Mouse (Mus musculus) forebrain, embryonic 12.5 days (tissue): Measurements from ENCODE around the gene Zfp661. TPM values are rescaled to one million over a fixed set of nuclear protein-coding genes. Genes with fewer than 3 reads are reported as not detected.

Experiments used
- ATAC-seq: fragments of 200-750 bp; cut with Nextera tagmentation; 2 replicates; pipeline ENCODE4 v1.8.0; 2017; ENCODE audit warnings: moderate TSS enrichment; ENCODE audit not compliant: low FRiP score
- H3K27ac ChIP-seq: fragments of 300-500 bp; sonication (generic); 2 replicates; pipeline ENCODE4 v1.5.1; 2016; ENCODE audit warnings: mild to moderate bottlenecking
- H3K27me3 ChIP-seq: fragments of 300-500 bp; sonication (generic); 2 replicates; pipeline ENCODE4 v1.6.1; 2016; ENCODE audit warnings: mild to moderate bottlenecking
- H3K36me3 ChIP-seq: fragments of 300-500 bp; sonication (generic); replicated peaks from 2 replicates; pipeline ENCODE4 v1.6.1; 2016; ENCODE audit warnings: mild to moderate bottlenecking
- H3K4me1 ChIP-seq: fragments of 300-500 bp; sonication (generic); 2 replicates; pipeline ENCODE4 v1.6.1; 2016
- H3K4me2 ChIP-seq: fragments of 300-500 bp; sonication (generic); 2 replicates; pipeline ENCODE4 v1.6.1; 2016; ENCODE audit warnings: mild to moderate bottlenecking, moderate library complexity
- H3K4me3 ChIP-seq: fragments of 300-500 bp; sonication (generic); replicated peaks from 2 replicates; pipeline ENCODE4 v1.5.1; 2016; ENCODE audit warnings: mild to moderate bottlenecking
- H3K9ac ChIP-seq: fragments of 300-500 bp; sonication (generic); 2 replicates; pipeline ENCODE4 v1.6.1; 2016; ENCODE audit warnings: mild to moderate bottlenecking
- H3K9me3 ChIP-seq: fragments of 300-500 bp; sonication (generic); 2 replicates; pipeline ENCODE4 v1.6.1; 2016
- WGBS: fragments of 180-500 bp; shearing (Covaris S2); methylation state at CpG from one replicate; pipeline ENCODE4 v1.1.7; 2016; 5-methylcytosine and 5-hydroxymethylcytosine counted together
- polyA plus RNA-seq: library from polyadenylated mRNA; unstranded; fragments of >200 nt; fragmentation: Nextera tagmentation; extraction: Ambion mirVana; gene quantifications from 2 replicates; pipeline ENCODE4 v1.2.1, GENCODE M21; 2016

Gene Zfp661
- polyA plus RNA-seq = 8.0 and 8.4 TPM in 2 replicates

DNA sequence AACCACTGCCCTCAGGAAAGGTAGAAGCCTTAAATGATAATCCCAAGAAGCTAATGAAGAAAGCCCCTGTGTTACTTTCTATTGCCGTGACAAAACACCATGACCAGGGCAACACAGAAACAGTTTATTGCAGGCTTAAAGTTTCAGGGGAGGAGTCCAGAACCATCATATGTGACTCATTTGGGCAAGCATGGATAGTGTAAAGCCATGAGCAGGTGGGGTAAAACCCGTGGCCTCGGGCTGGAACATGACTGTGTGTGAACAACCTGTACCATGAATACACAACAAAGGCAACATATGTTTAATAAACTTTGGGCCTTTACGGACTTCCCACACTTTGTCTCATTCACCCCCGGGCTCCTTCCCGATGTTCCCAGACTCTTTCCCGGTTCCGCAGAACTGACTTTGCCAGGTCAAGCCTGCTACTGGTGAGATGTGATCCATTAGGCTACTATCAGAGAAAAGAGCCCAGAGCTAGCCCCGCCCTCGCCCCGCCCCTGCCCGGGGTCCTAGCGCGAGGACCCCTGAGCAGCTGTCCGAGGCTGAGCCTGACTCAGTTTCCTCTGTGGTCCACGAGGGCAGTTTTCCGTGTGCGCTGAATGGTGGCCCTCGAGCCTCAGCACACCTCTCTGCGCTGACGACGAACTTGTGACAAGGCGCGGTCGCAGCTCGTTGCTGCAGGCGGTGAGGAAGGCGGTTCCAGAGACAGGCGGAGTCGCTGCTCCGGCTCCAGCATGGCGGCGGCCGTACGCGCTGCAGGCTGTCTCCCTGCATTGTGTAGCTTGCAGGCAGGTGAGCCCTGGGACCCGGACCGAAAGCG, at the start of gene Zfp661, which contains the start of gene Mrps5:
Gene Zfp661, minus strand, starts transcription at position 401 of the 820 bp plus-strand sequence.
Gene Mrps5, plus strand, starts transcription at position 529 of the 820 bp plus-strand sequence.
- Histone ChIP-seq H3K9me3 (no peaks in the 10 kb centered on the region), H3K36me3 (peaks cover 7% of the 10 kb centered on the region), H3K27me3 (no peaks in the 10 kb centered on the region), H3K4me1 (peaks cover 26% of the 10 kb centered on the region), H3K4me2 (peak within 1 kb of the TSS; percentile 84), H3K4me3 (peak within 1 kb of the TSS; percentile 86), H3K27ac (peak within 1 kb of the TSS; percentile 87), H3K9ac (peak within 1 kb of the TSS; percentile 75)
- ATAC-seq = peak; percentile 86
- WGBS = 4% methylated on average over 39 of the region's 39 CpGs

GRCm38 (mm10) chr2:127635581-127635980, 48.7 kb upstream of the Zfp661 start:
- Histone ChIP-seq H3K9me3 (no peaks in the 10 kb centered on the region), H3K4me2 (no peak overlapping the region), H3K27me3 (no peaks in the 10 kb centered on the region), H3K4me1 (no peaks in the 10 kb centered on the region), H3K36me3 (no peaks in the 10 kb centered on the region), H3K4me3 (no peak overlapping the region), H3K9ac (no peak overlapping the region), H3K27ac (no peak overlapping the region)
- 76% methylated on average over 6 of the region's 6 CpGs for WGBS
- ATAC-seq = no peak

- no peak for ATAC-seq
Measured at GRCm38 (mm10) chr2:127632601-127633000, 45.7 kb upstream of the Zfp661 start.

GRCm38 (mm10) chr2:127627990-127628570, 41.2 kb upstream of the Zfp661 start:
- Histone ChIP-seq H3K4me1 (no peaks in the 10 kb centered on the region), H3K27ac (no peak overlapping the region), H3K27me3 (no peaks in the 10 kb centered on the region), H3K9me3 (no peaks in the 10 kb centered on the region), H3K4me3 (no peak overlapping the region), H3K9ac (no peak overlapping the region), H3K36me3 (no peaks in the 10 kb centered on the region), H3K4me2 (no peak overlapping the region)
- no peak for ATAC-seq
- WGBS = 83% methylated on average over 6 of the region's 6 CpGs

More at GRCm38 (mm10) chr2:127632601-127633000, 45.7 kb upstream of the Zfp661 start:
- no peaks in the 10 kb centered on the region for H3K4me1 ChIP-seq
- H3K4me2 ChIP-seq = no peak overlapping the region
- WGBS = 77% methylated on average over 2 of the region's 2 CpGs
- no peaks in the 10 kb centered on the region for H3K9me3 ChIP-seq
- H3K27me3 ChIP-seq = no peaks in the 10 kb centered on the region
- no peak overlapping the region for H3K9ac ChIP-seq
- no peaks in the 10 kb centered on the region for H3K36me3 ChIP-seq
- no peak overlapping the region for H3K4me3 ChIP-seq
- H3K27ac ChIP-seq = no peak overlapping the region

GRCm38 (mm10) chr2:127627354-127627753, 40.5 kb upstream of the Zfp661 start:
- 42% methylated on average over 6 of the region's 6 CpGs for WGBS
- Histone ChIP-seq H3K4me3 (no peak overlapping the region), H3K9me3 (no peaks in the 10 kb centered on the region), H3K27ac (no peak overlapping the region), H3K27me3 (no peaks in the 10 kb centered on the region), H3K36me3 (no peaks in the 10 kb centered on the region), H3K4me1 (no peaks in the 10 kb centered on the region), H3K9ac (no peak overlapping the region), H3K4me2 (no peak overlapping the region)
- no peak for ATAC-seq

DNA sequence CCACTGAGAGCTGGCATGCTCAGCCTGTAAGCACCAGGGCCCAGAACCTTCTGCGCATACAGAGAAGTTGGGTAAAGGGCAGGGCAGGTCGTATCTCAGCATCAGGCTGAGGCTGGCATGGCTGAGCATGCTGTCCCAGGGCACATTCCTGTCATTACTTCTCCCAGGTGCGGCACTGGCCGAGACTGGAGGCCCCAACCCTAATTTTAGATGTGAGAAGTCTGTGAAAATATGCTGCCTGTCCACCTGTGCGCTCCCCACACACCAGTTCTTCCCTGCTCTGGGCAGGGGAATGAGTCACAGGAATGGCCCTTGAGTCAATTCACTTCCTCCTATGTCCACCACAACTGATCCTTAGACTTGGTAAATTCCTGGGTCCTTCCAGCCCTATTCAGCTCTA, 38.8 kb upstream of the Zfp661 start:
- WGBS = 85% methylated on average over 5 of the region's 5 CpGs
- Histone ChIP-seq H3K36me3 (no peaks in the 10 kb centered on the region), H3K4me1 (no peaks in the 10 kb centered on the region), H3K27me3 (no peaks in the 10 kb centered on the region), H3K4me3 (no peak overlapping the region), H3K9ac (no peak overlapping the region), H3K9me3 (no peaks in the 10 kb centered on the region), H3K27ac (no peak overlapping the region), H3K4me2 (no peak overlapping the region)
- ATAC-seq = no peak

DNA sequence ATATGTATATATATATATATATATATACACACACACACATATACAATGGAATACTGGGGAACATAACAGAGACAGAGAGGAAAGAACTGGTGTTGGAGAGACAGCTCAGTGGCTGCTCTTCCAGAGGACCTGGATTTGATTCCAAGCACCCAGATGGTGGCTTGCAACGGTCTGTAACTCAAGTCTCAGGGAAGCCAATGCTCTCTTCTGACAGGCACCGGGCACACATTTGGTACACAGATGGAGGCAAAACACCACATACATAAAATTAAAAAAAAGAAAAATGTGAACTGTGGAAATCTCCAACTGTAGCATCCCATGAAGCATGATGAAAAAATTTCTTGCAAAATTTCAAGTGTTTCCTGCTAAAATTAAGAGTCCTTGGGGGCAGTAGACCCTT, 37.9 kb upstream of the Zfp661 start:
- 89% methylated on average over 2 of the region's 2 CpGs for WGBS
- Histone ChIP-seq H3K27me3 (no peaks in the 10 kb centered on the region), H3K4me2 (no peak overlapping the region), H3K9me3 (no peaks in the 10 kb centered on the region), H3K4me1 (no peaks in the 10 kb centered on the region), H3K9ac (no peak overlapping the region), H3K36me3 (no peaks in the 10 kb centered on the region), H3K27ac (no peak overlapping the region), H3K4me3 (no peak overlapping the region)
- ATAC-seq = no peak

DNA sequence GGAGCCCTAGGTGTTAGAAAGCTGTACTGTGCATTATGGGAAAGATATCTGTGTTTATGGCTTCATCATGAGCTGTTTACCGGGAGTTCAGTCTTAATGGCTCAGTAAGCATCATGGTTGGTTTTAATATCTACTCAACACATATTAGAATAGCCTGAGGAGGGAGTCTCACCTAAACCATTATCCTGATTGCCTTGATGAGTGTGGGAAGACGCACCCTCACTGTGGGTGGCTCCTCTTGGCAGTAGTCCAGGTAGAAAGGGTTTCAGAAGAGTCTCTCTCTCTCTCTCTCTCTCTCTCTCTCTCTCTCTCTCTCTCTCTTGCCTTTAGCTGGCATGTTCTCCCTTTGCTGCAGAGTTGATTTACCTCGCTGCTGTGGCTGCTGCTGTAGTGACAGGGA, 35.2 kb upstream of the Zfp661 start:
- H3K9me3 ChIP-seq = no peaks in the 10 kb centered on the region
- H3K4me3 ChIP-seq = no peak overlapping the region
- H3K9ac ChIP-seq = no peak overlapping the region
- H3K4me2 ChIP-seq = no peak overlapping the region
- H3K36me3 ChIP-seq = no peaks in the 10 kb centered on the region
- no peak overlapping the region for H3K27ac ChIP-seq
- H3K4me1 ChIP-seq = no peaks in the 10 kb centered on the region
- ATAC-seq = no peak
- WGBS = 53% methylated on average over 3 of the region's 3 CpGs
- H3K27me3 ChIP-seq = no peaks in the 10 kb centered on the region

DNA sequence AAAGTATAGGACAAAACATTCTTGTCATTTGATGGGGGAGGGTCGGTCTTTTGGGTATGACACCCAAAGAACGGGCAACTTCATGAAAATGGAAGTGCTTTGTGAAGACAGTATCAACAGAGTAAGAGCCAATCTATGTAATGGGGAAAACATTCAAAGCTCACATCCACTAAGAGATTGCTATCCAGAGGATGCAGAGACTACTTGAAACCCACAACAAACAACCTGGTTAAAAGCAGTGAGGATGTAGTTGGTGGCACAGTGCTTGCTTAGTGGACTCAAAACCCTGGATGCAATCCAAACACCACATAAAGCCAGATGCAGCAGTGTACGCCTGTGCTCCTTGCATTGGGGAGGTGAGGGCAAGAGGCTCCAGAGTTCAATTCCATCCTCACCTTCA, 32.4 kb upstream of the Zfp661 start:
- Histone ChIP-seq H3K36me3 (no peaks in the 10 kb centered on the region), H3K27me3 (no peaks in the 10 kb centered on the region), H3K4me2 (no peak overlapping the region), H3K27ac (no peak overlapping the region), H3K9me3 (no peaks in the 10 kb centered on the region), H3K4me3 (no peak overlapping the region), H3K4me1 (no peaks in the 10 kb centered on the region), H3K9ac (no peak overlapping the region)
- 88% methylated on average over 3 of the region's 3 CpGs for WGBS
- no peak for ATAC-seq

DNA sequence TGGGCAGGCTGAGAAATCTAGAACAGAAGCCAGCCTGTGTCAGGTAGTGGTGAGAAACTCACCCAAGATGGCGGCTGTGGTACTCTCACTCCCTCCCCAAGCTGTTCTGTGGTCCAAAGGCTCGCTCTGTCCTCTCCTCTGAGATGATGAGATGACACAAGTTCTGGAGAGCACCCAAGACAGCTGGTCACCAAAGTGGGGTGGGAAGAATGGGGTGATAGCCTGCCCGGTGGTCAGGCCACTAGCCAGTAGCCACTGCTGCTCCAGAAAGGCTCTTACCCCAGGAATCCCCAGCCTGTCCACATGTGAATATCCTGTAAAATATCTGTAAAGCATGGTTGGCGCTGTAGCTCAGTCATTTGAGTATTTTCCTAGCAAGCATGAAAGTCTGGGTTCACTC, 25.4 kb upstream of the Zfp661 start:
- Histone ChIP-seq H3K27ac (no peak overlapping the region), H3K4me1 (peaks cover 9% of the 10 kb centered on the region), H3K4me2 (no peak overlapping the region), H3K36me3 (no peaks in the 10 kb centered on the region), H3K4me3 (no peak overlapping the region), H3K9me3 (no peaks in the 10 kb centered on the region), H3K27me3 (no peaks in the 10 kb centered on the region), H3K9ac (no peak overlapping the region)
- 87% methylated on average over 4 of the region's 4 CpGs for WGBS
- no peak for ATAC-seq

GRCm38 (mm10) chr2:127611386-127611785, 24.5 kb upstream of the Zfp661 start:
- Histone ChIP-seq H3K4me1 (peaks cover 9% of the 10 kb centered on the region), H3K9me3 (no peaks in the 10 kb centered on the region), H3K4me2 (no peak overlapping the region), H3K27ac (no peak overlapping the region), H3K4me3 (no peak overlapping the region), H3K9ac (no peak overlapping the region), H3K27me3 (no peaks in the 10 kb centered on the region), H3K36me3 (0 out of 2 replicates have a peak, but pooled peaks cover 3% of the 10 kb centered on the region)
- no peak for ATAC-seq
- WGBS = 87% methylated on average over 4 of the region's 4 CpGs

- peaks cover 26% of the 10 kb centered on the region for H3K36me3 ChIP-seq
- WGBS = 7% methylated on average over 5 of the region's 5 CpGs
- H3K4me3 ChIP-seq = no peak overlapping the region
- H3K4me2 ChIP-seq = no peak overlapping the region
- ATAC-seq = no peak
- H3K9me3 ChIP-seq = no peaks in the 10 kb centered on the region
- H3K9ac ChIP-seq = no peak overlapping the region
- peaks cover 9% of the 10 kb centered on the region for H3K4me1 ChIP-seq
- no peaks in the 10 kb centered on the region for H3K27me3 ChIP-seq
- no peak overlapping the region for H3K27ac ChIP-seq
Measured at GRCm38 (mm10) chr2:127608986-127609385, 22.1 kb upstream of the Zfp661 start.

GRCm38 (mm10) chr2:127608234-127608633, 21.3 kb upstream of the Zfp661 start:
- H3K27me3 ChIP-seq = no peaks in the 10 kb centered on the region
- ATAC-seq = no peak; the same call in 1 of the 2 replicates
- H3K4me2 ChIP-seq = no peak overlapping the region
- 38% methylated on average over 3 of the region's 3 CpGs for WGBS
- no peak overlapping the region for H3K27ac ChIP-seq
- peaks cover 29% of the 10 kb centered on the region for H3K36me3 ChIP-seq
- H3K9me3 ChIP-seq = no peaks in the 10 kb centered on the region
- no peak overlapping the region for H3K4me3 ChIP-seq
- H3K9ac ChIP-seq = no peak overlapping the region
- H3K4me1 ChIP-seq = peaks cover 9% of the 10 kb centered on the region
